Mouse (Mus musculus): ENCODE data around the gene Zfp961.
"Not testable (repeated sequence)": the region's sequence is repeated elsewhere in the genome, so short reads cannot be mapped to it uniquely, and the experiment has no call there.

Gene Zfp961

DNA sequence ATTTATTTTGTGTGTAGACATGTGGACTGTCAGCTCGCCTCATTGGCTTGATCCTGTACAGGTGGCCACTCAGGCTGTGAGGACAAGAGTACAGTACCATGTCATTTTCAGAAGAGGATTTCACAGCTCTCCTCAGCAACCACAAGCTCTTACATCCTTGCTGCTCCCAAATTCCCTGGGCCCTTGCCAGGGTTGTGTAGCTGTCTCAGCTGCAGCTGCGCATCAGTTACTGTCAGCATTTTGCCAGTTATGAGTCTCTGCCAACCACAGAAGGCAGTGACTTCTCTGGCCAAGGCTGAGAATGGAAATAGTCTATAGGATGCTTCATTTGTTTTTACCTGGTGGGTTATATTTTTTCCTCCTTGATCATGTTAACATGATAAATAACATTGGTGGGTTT, 67.3 kb downstream of the Zfp961 start:
- no peak for DNase-seq (ENCODE audit: low read depth)

DNA sequence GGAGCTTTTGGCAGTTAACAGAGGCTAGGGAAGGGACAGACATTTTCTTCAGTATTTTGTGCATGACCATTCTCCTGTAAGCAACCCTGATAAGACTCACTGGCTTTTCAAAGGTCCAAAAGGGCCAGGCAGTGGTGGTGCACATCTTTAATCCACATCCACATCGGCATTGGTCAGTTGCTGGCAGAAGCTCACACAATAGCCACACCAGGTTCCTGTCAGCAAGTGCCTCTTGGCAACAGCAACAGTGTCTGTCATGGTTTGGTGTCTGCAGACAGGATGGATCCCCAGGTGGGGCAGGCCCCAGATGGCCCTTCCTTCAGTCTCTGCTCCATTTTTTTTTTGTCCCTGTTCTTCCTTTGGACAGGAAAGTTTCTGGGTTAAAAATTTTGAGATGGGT, 68.2 kb downstream of the Zfp961 start:
- not testable (repeated sequence) for DNase-seq (ENCODE audit: low read depth)

DNA sequence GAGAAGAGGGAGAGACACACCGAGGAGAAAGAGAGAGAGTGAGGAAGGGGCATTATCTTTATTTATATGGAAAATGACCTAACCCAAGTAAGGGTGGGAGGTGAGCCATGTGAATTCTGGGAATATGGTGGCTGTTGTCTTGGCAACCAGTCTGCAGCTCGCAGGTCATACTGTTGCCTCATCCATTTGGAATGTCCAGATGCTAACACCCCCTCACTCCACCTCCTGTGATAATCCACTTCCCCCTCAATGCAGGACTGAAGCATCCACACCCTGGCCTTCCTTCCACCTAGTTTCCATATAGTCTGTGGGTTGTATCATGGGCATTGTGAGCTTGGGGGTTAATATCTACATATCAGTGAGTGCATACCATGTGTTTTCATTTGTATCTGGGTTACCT, 69.0 kb downstream of the Zfp961 start:
- no peak for DNase-seq (ENCODE audit: low read depth)

DNA sequence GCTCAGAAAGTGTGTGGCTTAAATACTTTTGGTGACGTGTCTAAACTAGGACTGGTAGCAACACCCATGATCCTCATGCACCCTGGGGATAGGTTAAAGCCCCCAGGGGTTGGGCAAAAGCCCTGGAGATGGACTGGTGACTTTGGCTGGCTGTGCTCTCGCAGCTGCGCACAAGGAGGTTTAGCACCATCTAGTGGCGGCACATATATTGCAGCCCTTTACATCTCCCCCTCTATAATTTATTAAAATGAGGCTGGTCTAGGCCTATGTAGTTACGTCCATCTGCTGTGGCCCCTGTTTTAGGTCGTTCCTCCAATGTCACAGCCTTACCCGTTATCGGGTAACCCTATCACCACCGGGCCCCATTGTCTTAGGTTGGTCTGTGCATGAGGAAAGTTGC, 74.0 kb downstream of the Zfp961 start:
- DNase-seq (ENCODE audit: low read depth) = not testable (repeated sequence)

DNA sequence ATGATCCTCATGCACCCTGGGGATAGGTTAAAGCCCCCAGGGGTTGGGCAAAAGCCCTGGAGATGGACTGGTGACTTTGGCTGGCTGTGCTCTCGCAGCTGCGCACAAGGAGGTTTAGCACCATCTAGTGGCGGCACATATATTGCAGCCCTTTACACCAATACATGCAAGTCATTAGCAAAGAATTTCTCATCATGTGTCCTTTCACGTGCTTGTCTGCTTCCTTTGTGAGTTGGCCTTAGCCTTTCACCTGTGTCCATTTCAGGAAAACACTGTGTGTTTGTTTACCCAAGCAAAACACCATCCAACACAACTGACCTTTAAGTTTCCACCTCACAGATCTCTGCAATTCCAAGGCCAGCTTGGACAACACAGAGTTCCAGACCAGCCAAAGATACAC, 82.1 kb downstream of the Zfp961 start:
- peak; percentile 26 for DNase-seq (ENCODE audit: low read depth)

DNA sequence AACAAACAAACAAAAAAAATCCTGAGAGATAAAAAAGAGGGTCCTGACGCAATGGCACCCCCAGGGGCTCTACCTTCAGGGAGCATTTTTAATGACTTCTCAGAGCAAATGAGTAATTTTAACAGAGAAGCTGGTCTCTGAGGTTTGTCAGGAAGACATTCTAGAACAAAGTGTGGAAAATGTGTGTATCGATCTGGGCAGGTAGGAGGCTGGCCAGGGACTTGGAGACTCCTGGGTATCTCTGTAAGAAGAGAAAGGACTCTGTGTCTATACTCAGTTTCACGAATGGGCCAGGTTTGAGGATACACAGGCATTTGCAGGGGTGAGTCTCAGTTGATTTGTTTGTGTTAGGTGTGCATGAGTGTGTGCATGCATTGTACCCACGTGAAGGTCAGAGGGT, 90.1 kb downstream of the Zfp961 start, which contains the start of gene Olfr372:
TSS of gene Olfr372 (plus strand) at position 301 of the 400 bp plus-strand sequence.
- DNase-seq (ENCODE audit: low read depth) = not testable (repeated sequence)

DNA sequence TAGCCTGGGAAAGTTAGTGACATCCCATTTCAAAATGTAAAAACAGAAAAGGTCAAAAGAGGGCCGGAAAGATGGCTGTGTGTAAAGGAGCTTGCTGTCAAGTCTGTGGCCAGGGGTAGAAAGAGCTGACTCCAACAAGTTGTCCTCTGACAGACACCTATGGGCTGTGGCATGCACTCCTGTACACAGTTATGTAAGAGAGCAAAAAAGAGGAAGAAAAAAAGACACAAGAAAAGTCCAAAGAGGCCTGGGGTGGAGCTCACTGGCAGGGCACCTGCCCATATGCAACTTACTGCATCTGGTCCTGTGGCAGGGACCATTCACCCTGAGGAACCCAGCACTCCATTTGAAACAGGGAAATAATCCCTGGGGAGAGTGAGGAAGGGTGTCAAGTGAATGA, 91.7 kb downstream of the Zfp961 start:
- DNase-seq (ENCODE audit: low read depth) = no peak
